10 mouse cellular contexts compared by ENCODE assay signal in the genomic region with DNA sequence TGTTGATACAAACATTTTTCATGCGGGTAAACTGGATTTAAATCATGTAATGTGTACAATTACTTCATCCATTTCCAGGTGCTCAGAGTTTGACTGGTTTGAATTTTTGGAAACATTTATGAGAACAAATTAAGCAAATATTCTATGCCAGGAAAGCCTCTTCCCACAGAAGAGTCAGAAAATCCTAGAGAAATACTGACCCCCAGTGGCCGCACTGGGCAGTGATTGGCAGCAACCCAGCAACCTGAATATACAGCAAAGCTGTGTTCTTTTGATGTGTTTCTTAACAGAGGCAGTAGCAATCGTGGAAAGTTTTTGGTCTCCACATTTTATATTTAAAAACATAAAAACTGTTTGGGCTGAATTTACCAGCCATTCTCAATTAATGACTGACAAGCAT.
DNase-seq lines count a peak whose midpoint lies in the region; ATAC-seq and TF ChIP-seq lines count a peak whose summit lies in the region.
"Had no signal": no experiment of that assay in that cellular context is flagged by ENCODE, and none has a peak within 500 bp of the region (broad histone marks: within the 10 kb centered on the region; RNA-seq: fewer than 3 reads in every experiment).

No protein-coding gene starts in this region.

- TF ChIP-seq POLR2A in limb, embryonic 14.5 days (IDR thresholded peaks at IDR 0.05; ENCODE audit: borderline replicate concordance, extremely low read depth, insufficient read depth, insufficient read length): no peak

- no peaks in the 10 kb centered on the region for H3K4me1 ChIP-seq in liver, embryonic 12.5 days
- H3K4me1 ChIP-seq in embryonic facial prominence, embryonic 11.5 days (ENCODE audit: control insufficient read depth, insufficient read depth, low read length): no peaks in the 10 kb centered on the region
- no peaks in the 10 kb centered on the region for H3K4me1 ChIP-seq in limb, embryonic 14.5 days (ENCODE audit: control insufficient read depth, insufficient read depth, low read length)
- H3K4me1 ChIP-seq: embryonic facial prominence, embryonic 13.5 days; megakaryocyte, embryonic 14.5 days had no signal

- DNase-seq in liver: peak; percentile 48
- DNase-seq in adrenal gland, postnatal 25 days: peak; percentile 68
- peak; percentile 79 for DNase-seq in embryonic facial prominence, embryonic 11.5 days (ENCODE audit: low spot score)
- peak; percentile 20 to 78 for DNase-seq in kidney, adult 8-10 months
- peak; percentile 82 for DNase-seq in limb, embryonic 14.5 days (ENCODE audit: low spot score)
- DNase-seq in right cerebral cortex, adult 18-20 months: peak; percentile 74
- DNase-seq in spleen, postnatal 4 days (ENCODE audit: low spot score in 2 of 2): no peak

- H3K9me3 ChIP-seq in liver, embryonic 12.5 days (replicated peaks): no peaks in the 10 kb centered on the region
- no peaks in the 10 kb centered on the region for H3K9me3 ChIP-seq in embryonic facial prominence, embryonic 11.5 days (replicated peaks; ENCODE audit: control insufficient read depth, low read length)
- H3K9me3 ChIP-seq in limb, embryonic 14.5 days (ENCODE audit: control insufficient read depth, low read length): no peaks in the 10 kb centered on the region
- H3K9me3 ChIP-seq: embryonic facial prominence, embryonic 13.5 days; megakaryocyte, embryonic 14.5 days had no signal

- no peaks in the 10 kb centered on the region for H3K27me3 ChIP-seq in liver, embryonic 12.5 days (replicated peaks)
- no peaks in the 10 kb centered on the region for H3K27me3 ChIP-seq in embryonic facial prominence, embryonic 11.5 days (ENCODE audit: control insufficient read depth, insufficient read depth, low read length)
- no peaks in the 10 kb centered on the region for H3K27me3 ChIP-seq in limb, embryonic 14.5 days (ENCODE audit: control insufficient read depth, insufficient read depth, low read length)
- H3K27me3 ChIP-seq: embryonic facial prominence, embryonic 13.5 days; megakaryocyte, embryonic 14.5 days had no signal

- H3K4me3 ChIP-seq in liver, embryonic 12.5 days: no peak overlapping the region
- no peak overlapping the region for H3K4me3 ChIP-seq in embryonic facial prominence, embryonic 11.5 days (ENCODE audit: low read depth, low read length)
- no peak overlapping the region for H3K4me3 ChIP-seq in limb, embryonic 14.5 days (replicated peaks; ENCODE audit: low read length)
- H3K4me3 ChIP-seq: embryonic facial prominence, embryonic 13.5 days; megakaryocyte, embryonic 14.5 days had no signal

- H3K36me3 ChIP-seq in liver, embryonic 12.5 days: no peaks in the 10 kb centered on the region
- H3K36me3 ChIP-seq in embryonic facial prominence, embryonic 11.5 days (replicated peaks; ENCODE audit: control insufficient read depth, insufficient read depth, low read depth, low read length): no peaks in the 10 kb centered on the region
- H3K36me3 ChIP-seq in limb, embryonic 14.5 days (ENCODE audit: control insufficient read depth, insufficient read depth, low read length): no peaks in the 10 kb centered on the region
- H3K36me3 ChIP-seq: embryonic facial prominence, embryonic 13.5 days had no signal

- no peak overlapping the region for H3K9ac ChIP-seq in liver, embryonic 12.5 days
- no peak overlapping the region for H3K9ac ChIP-seq in embryonic facial prominence, embryonic 11.5 days (replicated peaks; ENCODE audit: low read length)
- no peak overlapping the region for H3K9ac ChIP-seq in limb, embryonic 14.5 days (ENCODE audit: low read depth, low read length, severe bottlenecking)
- H3K9ac ChIP-seq: embryonic facial prominence, embryonic 13.5 days had no signal

- H3K4me2 ChIP-seq in liver, embryonic 12.5 days: no peak overlapping the region
- H3K4me2 ChIP-seq in embryonic facial prominence, embryonic 11.5 days (ENCODE audit: low read depth, low read length): no peak overlapping the region
- no peak overlapping the region for H3K4me2 ChIP-seq in limb, embryonic 14.5 days (replicated peaks; ENCODE audit: low read depth, low read length, severe bottlenecking)
- H3K4me2 ChIP-seq: embryonic facial prominence, embryonic 13.5 days had no signal

- WGBS in liver, embryonic 12.5 days (ENCODE audit: insufficient replicate concordance): 19% methylated on average over 3 of the region's 3 CpGs
- 25% methylated on average over 3 of the region's 3 CpGs for WGBS in embryonic facial prominence, embryonic 11.5 days
- 16% methylated on average over 3 of the region's 3 CpGs for WGBS in limb, embryonic 14.5 days

- no peak for ATAC-seq in liver, embryonic 12.5 days
- no peak for ATAC-seq in embryonic facial prominence, embryonic 11.5 days (replicated peaks; ENCODE audit: insufficient number of reproducible peaks, low FRiP score, low TSS enrichment, low read depth)
- no peak for ATAC-seq in limb, embryonic 14.5 days (ENCODE audit: low FRiP score, low read depth)

- H3K27ac ChIP-seq in liver, embryonic 12.5 days: no peak overlapping the region
- H3K27ac ChIP-seq in embryonic facial prominence, embryonic 11.5 days (replicated peaks; ENCODE audit: low read depth, low read length): no peak overlapping the region
- H3K27ac ChIP-seq in limb, embryonic 14.5 days (replicated peaks; ENCODE audit: low read depth, low read length): no peak overlapping the region
- H3K27ac ChIP-seq: embryonic facial prominence, embryonic 13.5 days had no signal

Comparison
In these comparisons a context has a peak if more than half of its experiments do, and no peak if none do; other contexts are left out.
1. DNase-seq: peak in liver (single experiment), adrenal gland, postnatal 25 days (single experiment), embryonic facial prominence, embryonic 11.5 days (single experiment), kidney, adult 8-10 months (2 of 2), limb, embryonic 14.5 days (single experiment) and right cerebral cortex, adult 18-20 months (single experiment); none in spleen, postnatal 4 days (0 of 2).